Mouse (Mus musculus) left cerebral cortex, adult 2 months (tissue): Measurements from ENCODE around the gene Limk2. TPM values are rescaled to one million over a fixed set of nuclear protein-coding genes. Genes with fewer than 3 reads are reported as not detected.

Source experiments
- DNase-seq, 2 experiments: peaks; one replicate each; pipeline ENCODE4 v3.0.0; 2021 to 2022; ENCODE audit warnings: low spot score in 2 of 2, mixed read lengths in 1 of 2; ENCODE audit errors: extremely low spot score in 1 of 2
- H3K27ac ChIP-seq: fragments of 200-600 bp; 2 replicates; pipeline ENCODE4 v1.8.1; 2022
- H3K4me3 ChIP-seq: fragments of 200-600 bp; 2 replicates; pipeline ENCODE4 v1.8.1; 2022
- CTCF ChIP-seq: fragments of 200-600 bp; IDR thresholded peaks from 2 replicates; pipeline ENCODE4 v1.8.1; 2022; ENCODE audit warnings: antibody characterized with exemption, mild to moderate bottlenecking, moderate library complexity
- intact Hi-C: fragments of 180-260 bp; cut with DNase I; formaldehyde crosslinking; loops from one replicate; pipeline ENCODE4 v1.15.1; 2025
- long read RNA-seq, 2 experiments: library from polyadenylated mRNA; stranded (forward); transcript quantifications; one replicate each; pipeline ENCODE4 v2.0.0; 2021; ENCODE audit warnings: borderline mapping rate in 2 of 2
- total RNA-seq, 2 experiments: library from RNA; stranded (reverse); gene quantifications; 2 replicates each; pipeline ENCODE4 v1.2.3; 2021

The Limk2 gene
- total RNA-seq: 100 to 1,000 TPM in 1 of 2 experiments, 10 to 100 TPM in 1; 97.5 to 109 TPM
- long read RNA-seq, experiment 1, transcript Limk2-201 (16 exons, 3,514 nt): minor isoform, 11 of 87 reads
- long read RNA-seq, experiment 1, transcript Limk2-203 (15 exons, 3,693 nt): major isoform, 32 of 87 reads
- long read RNA-seq, experiment 1, partial matches to known transcripts: 14 of 87 reads
- long read RNA-seq, experiment 1, other reads (novel, unspliced or antisense): 30 of 87 reads
- long read RNA-seq, experiment 2, transcript Limk2-201 (16 exons, 3,514 nt): minor isoform, 20 of 144 reads
- long read RNA-seq, experiment 2, transcript Limk2-203 (15 exons, 3,693 nt): major isoform, 37 of 144 reads
- long read RNA-seq, experiment 2, partial matches to known transcripts: 14 of 144 reads
- long read RNA-seq, experiment 2, other reads (novel, unspliced or antisense): 73 of 144 reads

GRCm38 (mm10) chr11:3408997-3409732, at the start of gene Limk2:
Limk2 (minus strand) TSS chr11:3409189.
- intact Hi-C loops: loop anchor here (1.0 to 5.0 kb wide), 3 partner anchors 22 to 78 kb away; no protein-coding TSS in a partner anchor
- Histone ChIP-seq H3K4me3 (peak within 1 kb of the TSS; percentile 85), H3K27ac (peak within 1 kb of the TSS; percentile 85)
- TF ChIP-seq CTCF: peak; percentile 70
- DNase-seq: peak; percentile 85 to 87

- TF ChIP-seq CTCF: no peak
- intact Hi-C loops: no loop called here
- H3K4me3 ChIP-seq: no peak overlapping the region
Measured at GRCm38 (mm10) chr11:3458428-3459104, 49.6 kb upstream of the Limk2 start.

DNA sequence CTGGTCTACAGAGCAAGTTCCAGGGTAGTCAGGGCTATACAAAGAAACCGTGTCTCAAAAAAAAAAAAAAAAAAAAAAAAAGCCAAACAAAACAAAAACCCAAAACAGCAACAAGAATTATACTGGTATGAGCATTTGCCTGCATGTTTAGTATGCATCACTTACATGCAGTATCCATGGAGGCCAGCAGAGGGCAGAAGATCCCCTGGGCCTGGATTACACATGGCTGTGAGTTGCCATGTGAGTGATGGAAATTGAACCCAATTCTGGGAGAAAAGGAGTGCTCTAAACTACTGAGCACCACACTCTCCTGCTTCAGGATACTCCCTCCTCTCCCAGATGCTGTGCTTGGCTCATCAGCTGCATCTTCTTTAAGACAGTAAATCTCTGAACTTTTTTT, 47.4 kb upstream of the Limk2 start:
- intact Hi-C loops: no loop called here
- peak; percentile 62 to 70 for DNase-seq
- Histone ChIP-seq H3K4me3 (no peak overlapping the region), H3K27ac (no peak overlapping the region)
- peak; percentile 82 for TF ChIP-seq CTCF

More at GRCm38 (mm10) chr11:3458428-3459104, 49.6 kb upstream of the Limk2 start:
- no peak overlapping the region for H3K27ac ChIP-seq
- no peak for DNase-seq

DNA sequence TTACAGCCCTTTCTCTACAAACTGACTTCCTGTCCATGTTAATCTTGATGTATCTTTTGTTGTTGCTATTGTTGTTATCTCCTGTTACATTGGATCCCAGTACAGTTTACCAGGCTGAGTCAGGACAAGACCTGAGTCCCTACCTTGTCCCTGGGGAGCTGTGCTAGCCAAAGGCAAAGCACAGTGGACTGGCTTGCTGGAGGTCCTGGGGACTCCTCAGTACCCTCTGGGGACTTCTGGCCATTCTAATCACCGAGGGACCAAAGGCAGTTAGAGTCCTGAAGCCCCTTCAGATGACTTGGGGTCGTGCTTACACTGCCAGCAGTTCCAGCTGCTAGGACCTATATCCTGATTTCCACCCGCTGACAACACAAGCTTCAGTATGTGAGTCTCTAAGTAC, 45.5 kb upstream of the Limk2 start:
- TF ChIP-seq CTCF: no peak

DNA sequence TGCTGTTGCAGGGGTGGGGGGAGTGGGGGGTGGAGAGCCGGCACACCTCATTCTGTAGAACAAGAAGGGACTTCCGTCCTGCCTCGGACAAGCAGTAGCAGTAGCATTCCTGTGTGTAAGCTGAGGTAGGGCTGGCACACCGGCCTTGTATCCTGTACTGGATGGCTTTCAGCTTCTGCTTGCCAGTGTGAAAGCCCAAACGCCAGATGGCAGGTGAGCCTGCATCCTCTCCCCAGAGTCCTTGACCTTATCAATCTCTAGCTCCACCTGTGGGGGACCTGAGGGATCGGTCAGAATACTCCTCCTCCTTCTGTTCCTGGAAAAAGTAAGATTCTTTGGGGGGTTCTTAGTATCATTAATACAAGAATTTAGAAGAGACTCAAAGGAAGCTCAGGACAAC, 44.5 kb upstream of the Limk2 start:
- intact Hi-C loops: loop anchor here (2.0 kb wide), 1 partner anchor 67 kb away; no protein-coding TSS in a partner anchor
- DNase-seq: no peak
- peak; percentile 9 for TF ChIP-seq CTCF
- Histone ChIP-seq H3K27ac (no peak overlapping the region), H3K4me3 (peak overlapping the region; percentile 62)

More for the DNA sequence above, 45.5 kb upstream of the Limk2 start:
- Histone ChIP-seq H3K27ac (no peak overlapping the region), H3K4me3 (no peak overlapping the region)
- intact Hi-C loops: no loop called here
- DNase-seq: no peak

GRCm38 (mm10) chr11:3452769-3453168, 43.8 kb upstream of the Limk2 start:
- no peak for TF ChIP-seq CTCF
- intact Hi-C loops: loop anchor here (2.0 kb wide), 1 partner anchor 66 kb away; no protein-coding TSS in a partner anchor
- peak overlapping the region; percentile 62 for H3K4me3 ChIP-seq
- H3K27ac ChIP-seq: peak overlapping the region; percentile 96
- DNase-seq: peak in 1 of 2 experiments; percentile 18

DNA sequence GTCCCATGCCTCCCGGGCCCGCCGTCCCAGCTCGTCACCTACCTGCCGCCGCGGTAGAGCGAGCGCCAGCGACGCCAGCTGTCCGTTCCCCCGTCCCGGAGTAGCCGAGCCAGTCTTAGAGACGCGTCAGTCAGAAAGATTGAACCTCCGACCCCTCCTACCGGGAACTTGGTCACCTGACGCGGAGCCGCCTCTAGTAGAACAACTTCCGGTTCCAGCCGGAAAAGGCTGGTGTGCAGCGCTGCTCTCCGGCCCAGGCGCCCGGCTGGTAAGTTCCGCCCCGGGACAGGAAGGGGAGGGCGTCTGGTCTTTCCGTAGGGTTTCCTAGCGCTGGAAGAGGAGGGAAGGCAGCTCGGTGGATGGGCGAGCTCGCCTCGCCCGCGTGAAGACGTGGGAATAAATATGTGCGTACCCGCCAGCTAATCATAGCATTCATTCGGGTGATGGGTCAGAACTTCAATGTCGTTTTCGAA, 43.2 kb upstream of the Limk2 start, which contains the start of gene Rnf185:
Rnf185 (minus strand) TSS at position 197 of the 473 bp plus-strand sequence.
- intact Hi-C loops: loop anchor here (2.0 kb wide), 1 partner anchor 65 kb away; no protein-coding TSS in a partner anchor
- peak; percentile 92 to 93 for DNase-seq
- peak within 1 kb of the TSS; percentile 96 for H3K27ac ChIP-seq
- peak within 1 kb of the TSS; percentile 62 for H3K4me3 ChIP-seq
- no peak for TF ChIP-seq CTCF

GRCm38 (mm10) chr11:3451701-3452163, 42.7 kb upstream of the Limk2 start:
- peak overlapping the region; percentile 62 for H3K4me3 ChIP-seq
- intact Hi-C loops: loop anchor here (2.0 kb wide), 1 partner anchor 65 kb away; no protein-coding TSS in a partner anchor
- H3K27ac ChIP-seq: peak overlapping the region; percentile 96
- no peak for TF ChIP-seq CTCF
- DNase-seq: peak in 1 of 2 experiments; percentile 50

- TF ChIP-seq CTCF: no peak
- intact Hi-C loops: no loop called here
- no peak for DNase-seq
- Histone ChIP-seq H3K27ac (no peak overlapping the region), H3K4me3 (no peak overlapping the region)
Measured at GRCm38 (mm10) chr11:3444875-3445274, 35.9 kb upstream of the Limk2 start.

DNA sequence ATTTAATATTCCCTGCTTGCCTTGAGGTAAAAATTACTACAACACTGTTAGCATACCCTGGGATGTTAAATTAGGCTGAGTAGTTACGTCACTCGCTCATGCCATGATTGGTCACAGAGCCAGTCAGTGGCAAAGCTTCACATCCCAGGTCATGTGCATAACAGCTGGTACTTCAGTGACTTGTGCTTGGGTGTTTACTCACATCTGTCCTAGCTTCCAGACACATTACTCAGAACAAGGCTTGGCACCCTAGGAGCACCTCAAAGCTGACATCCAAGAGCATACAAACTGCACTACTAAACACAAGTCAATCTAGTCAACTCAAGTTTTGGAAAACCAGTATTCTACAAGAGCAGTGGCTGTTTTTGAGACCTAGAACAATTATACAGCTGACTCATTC, 34.1 kb upstream of the Limk2 start:
- DNase-seq: no peak
- Histone ChIP-seq H3K4me3 (no peak overlapping the region), H3K27ac (no peak overlapping the region)
- intact Hi-C loops: no loop called here
- TF ChIP-seq CTCF: no peak

- H3K27ac ChIP-seq: no peak overlapping the region
- no peak for TF ChIP-seq CTCF
- DNase-seq: no peak
- no peak overlapping the region for H3K4me3 ChIP-seq
- intact Hi-C loops: no loop called here
Measured at GRCm38 (mm10) chr11:3442677-3443076, 33.7 kb upstream of the Limk2 start.
